ENCODE assay signal across 17 mouse cellular contexts in genomic region chr9:49527340-49527739, GRCm38 (mm10). TPM values are rescaled to one million over a fixed set of nuclear protein-coding genes. Genes with fewer than 3 reads are reported as not detected.
DNase-seq lines count a peak whose midpoint lies in the region; ATAC-seq lines count a peak whose summit lies in the region.
"Had no signal": no experiment of that assay in that cellular context is flagged by ENCODE, and none has a peak within 500 bp of the region (broad histone marks: within the 10 kb centered on the region; RNA-seq: fewer than 3 reads in every experiment).

No protein-coding gene starts in this region.

- ATAC-seq in forebrain, embryonic 12.5 days (ENCODE audit: low FRiP score): 0 out of 2 replicates have a peak, but pooled peaks have one; percentile 45
- no peak for ATAC-seq in forebrain, embryonic 16.5 days
- peak; percentile 70 for ATAC-seq in hindbrain, embryonic 16.5 days
- ATAC-seq in neural tube, embryonic 15.5 days (ENCODE audit: low FRiP score): no peak
- ATAC-seq: intestine, embryonic 16.5 days; lung, postnatal 0 days had no signal

- no peak overlapping the region for H3K4me2 ChIP-seq in forebrain, embryonic 12.5 days
- no peak overlapping the region for H3K4me2 ChIP-seq in forebrain, embryonic 16.5 days (ENCODE audit: low read length)
- no peak overlapping the region for H3K4me2 ChIP-seq in hindbrain, embryonic 16.5 days (ENCODE audit: low read length)
- H3K4me2 ChIP-seq in neural tube, embryonic 15.5 days: no peak overlapping the region
- H3K4me2 ChIP-seq: liver, embryonic 11.5 days; midbrain, embryonic 12.5 days had no signal

- H3K4me3 ChIP-seq in forebrain, embryonic 12.5 days (replicated peaks): no peak overlapping the region
- no peak overlapping the region for H3K4me3 ChIP-seq in forebrain, embryonic 16.5 days (replicated peaks; ENCODE audit: low read length)
- H3K4me3 ChIP-seq in hindbrain, embryonic 16.5 days (ENCODE audit: low read length): no peak overlapping the region
- H3K4me3 ChIP-seq in neural tube, embryonic 15.5 days (replicated peaks): no peak overlapping the region
- H3K4me3 ChIP-seq: midbrain, embryonic 12.5 days had no signal

- H3K36me3 ChIP-seq in forebrain, embryonic 12.5 days (replicated peaks): 0 out of 2 replicates have a peak, but pooled peaks cover 15% of the 10 kb centered on the region
- H3K36me3 ChIP-seq in forebrain, embryonic 16.5 days (ENCODE audit: control insufficient read depth, insufficient read depth): peaks cover 2% of the 10 kb centered on the region; the same call in 1 of the 2 replicates
- H3K36me3 ChIP-seq in hindbrain, embryonic 16.5 days (ENCODE audit: control insufficient read depth, insufficient read depth, low read length): 0 out of 2 replicates have a peak, but pooled peaks cover 9% of the 10 kb centered on the region
- peaks cover 26% of the 10 kb centered on the region for H3K36me3 ChIP-seq in neural tube, embryonic 15.5 days

- H3K9me3 ChIP-seq in forebrain, embryonic 12.5 days: no peaks in the 10 kb centered on the region
- no peaks in the 10 kb centered on the region for H3K9me3 ChIP-seq in forebrain, embryonic 16.5 days (ENCODE audit: control insufficient read depth, low read length)
- H3K9me3 ChIP-seq in hindbrain, embryonic 16.5 days (ENCODE audit: control insufficient read depth, low read length): no peaks in the 10 kb centered on the region
- no peaks in the 10 kb centered on the region for H3K9me3 ChIP-seq in neural tube, embryonic 15.5 days (replicated peaks)
- H3K9me3 ChIP-seq: midbrain, embryonic 12.5 days had no signal

- no peak overlapping the region for H3K9ac ChIP-seq in forebrain, embryonic 12.5 days
- H3K9ac ChIP-seq in forebrain, embryonic 16.5 days (replicated peaks; ENCODE audit: low read depth, low read length): no peak overlapping the region
- no peak overlapping the region for H3K9ac ChIP-seq in hindbrain, embryonic 16.5 days (ENCODE audit: low read depth, low read length)
- no peak overlapping the region for H3K9ac ChIP-seq in neural tube, embryonic 15.5 days (replicated peaks)
- H3K9ac ChIP-seq: midbrain, embryonic 12.5 days had no signal

- peak; percentile 21 for DNase-seq in right cerebral cortex, adult 18-20 months
- DNase-seq in right cerebral cortex, adult 2 months (ENCODE audit: low spot score in 2 of 2): no peak
- DNase-seq in urinary bladder, adult 18-20 months (ENCODE audit: low spot score in 2 of 2): no peak
- DNase-seq in urinary bladder, postnatal 36 days (ENCODE audit: low spot score in 2 of 2): no peak
- DNase-seq: cerebellum, adult 9-10 months; gastrocnemius, postnatal 36 days; spleen, adult 18-20 months; thymus, postnatal 36 days had no signal

- no peaks in the 10 kb centered on the region for H3K27me3 ChIP-seq in forebrain, embryonic 12.5 days
- no peaks in the 10 kb centered on the region for H3K27me3 ChIP-seq in forebrain, embryonic 16.5 days (replicated peaks; ENCODE audit: control insufficient read depth, insufficient read depth, low read length)
- no peaks in the 10 kb centered on the region for H3K27me3 ChIP-seq in hindbrain, embryonic 16.5 days (replicated peaks; ENCODE audit: control insufficient read depth, insufficient read depth, low read length)
- H3K27me3 ChIP-seq in neural tube, embryonic 15.5 days (replicated peaks): no peaks in the 10 kb centered on the region
- H3K27me3 ChIP-seq: midbrain, embryonic 12.5 days had no signal

- peaks cover 25% of the 10 kb centered on the region for H3K4me1 ChIP-seq in forebrain, embryonic 12.5 days
- H3K4me1 ChIP-seq in forebrain, embryonic 16.5 days (replicated peaks; ENCODE audit: control insufficient read depth, insufficient read depth, low read length): peaks cover 3% of the 10 kb centered on the region; the same call in 1 of the 2 replicates
- H3K4me1 ChIP-seq in hindbrain, embryonic 16.5 days (ENCODE audit: control insufficient read depth, insufficient read depth, low read depth, low read length): peaks cover 6% of the 10 kb centered on the region
- peaks cover 21% of the 10 kb centered on the region for H3K4me1 ChIP-seq in neural tube, embryonic 15.5 days

- 62% methylated on average over 8 of the region's 8 CpGs for WGBS in forebrain, embryonic 12.5 days
- 48% methylated on average over 8 of the region's 8 CpGs for WGBS in forebrain, embryonic 16.5 days
- WGBS in hindbrain, embryonic 16.5 days: 24% methylated on average over 8 of the region's 8 CpGs
- WGBS in neural tube, embryonic 15.5 days: 45% methylated on average over 8 of the region's 8 CpGs

- peak overlapping the region; percentile 50 for H3K27ac ChIP-seq in forebrain, embryonic 12.5 days
- no peak overlapping the region for H3K27ac ChIP-seq in forebrain, embryonic 16.5 days (ENCODE audit: low read length)
- peak overlapping the region; percentile 29; the same call in 1 of the 2 replicates for H3K27ac ChIP-seq in hindbrain, embryonic 16.5 days (ENCODE audit: low read depth, low read length)
- peak overlapping the region; percentile 68 for H3K27ac ChIP-seq in neural tube, embryonic 15.5 days (replicated peaks)
- H3K27ac ChIP-seq: kidney, postnatal 0 days; midbrain, embryonic 12.5 days had no signal

RNA-seq across cellular contexts. Expression of gene Ttc12, which starts 41.3 kb away (rescaled TPM):
- 1.2 and 1.4 TPM in 2 replicates for polyA plus RNA-seq in forebrain, embryonic 12.5 days (2016; fragmentation: Nextera tagmentation; extraction: Ambion mirVana)
- 1.0 and 1.4 TPM in 2 replicates for polyA plus RNA-seq in forebrain, embryonic 16.5 days (2015; fragmentation: Nextera tagmentation; extraction: Ambion mirVana)
- polyA plus RNA-seq in hindbrain, embryonic 16.5 days (2015; fragmentation: Nextera tagmentation; extraction: Ambion mirVana): 2.1 and 2.6 TPM in 2 replicates
- 1.8 and 2.5 TPM in 2 replicates for polyA plus RNA-seq in neural tube, embryonic 15.5 days (2015; fragmentation: Nextera tagmentation; extraction: Ambion mirVana)

Comparison
In these comparisons a context has a peak if more than half of its experiments do, and no peak if none do; other contexts are left out.
1. ATAC-seq: peak in forebrain, embryonic 12.5 days (single experiment) and hindbrain, embryonic 16.5 days (single experiment); none in forebrain, embryonic 16.5 days (single experiment) and neural tube, embryonic 15.5 days (single experiment).